Mouse (Mus musculus) liver (tissue): Measurements from ENCODE around the gene Anxa6.

ENCODE experiments used
- DNase-seq: peaks from one replicate; pipeline ENCODE4 v3.0.0-alpha.2; 2020; ENCODE audit warnings: mixed read lengths

Anxa6 gene

DNA sequence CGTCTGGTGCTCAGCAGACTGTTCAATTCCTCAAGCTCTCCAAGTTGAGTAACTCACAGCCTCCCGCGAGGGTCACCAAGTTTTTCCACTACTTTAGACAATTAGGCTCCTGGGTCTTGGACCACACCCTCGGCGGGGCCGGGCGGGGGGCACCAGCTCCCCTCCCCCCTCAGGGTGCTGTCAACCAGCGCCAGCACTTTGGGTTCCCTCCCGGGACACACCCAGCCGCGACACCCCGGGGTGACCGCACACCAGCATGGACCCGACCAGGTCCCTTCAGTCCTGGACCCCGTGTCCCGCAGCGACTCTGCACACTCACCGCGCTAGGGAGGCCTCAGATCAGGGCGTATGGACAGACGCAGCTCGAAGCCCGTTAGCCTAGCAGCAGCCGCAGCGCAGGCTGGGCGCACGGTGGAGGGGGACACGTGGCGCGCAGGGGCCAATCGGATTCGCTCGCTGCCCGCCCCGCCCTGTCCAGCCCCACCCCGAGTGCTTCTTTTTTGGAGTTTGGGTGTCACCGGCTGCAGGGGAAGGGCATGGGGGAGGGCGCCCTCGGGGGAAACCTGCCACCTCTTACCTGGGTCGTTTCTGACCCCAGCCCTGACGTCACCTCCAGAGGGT lies at the start of gene Anxa6:
TSS of gene Anxa6 (minus strand) at position 406 of the 621 bp plus-strand sequence.
- peak; percentile 84 for DNase-seq

DNA sequence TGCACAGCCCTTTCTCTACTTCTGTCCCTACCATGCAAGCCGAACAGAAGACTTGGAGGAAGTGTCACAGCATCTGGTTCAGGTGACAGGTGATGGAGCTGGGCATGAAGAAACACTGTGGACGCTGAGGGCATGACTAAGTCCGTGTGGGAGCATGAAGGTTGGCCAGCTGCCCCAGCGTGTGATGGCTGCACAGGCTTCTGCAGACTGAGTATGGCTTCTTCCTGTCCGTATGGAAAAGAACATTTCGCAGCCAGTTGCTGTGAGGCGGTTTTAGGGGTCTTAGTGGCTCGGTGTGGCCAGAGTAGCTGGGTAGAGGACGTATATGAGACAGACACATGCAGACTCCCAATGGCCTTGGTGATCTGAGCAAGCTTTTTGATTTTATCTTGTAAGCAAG lies 48.0 kb upstream of the Anxa6 start:
- DNase-seq, result no peak

GRCm38 (mm10) chr11:55079180-55079579 lies 45.9 kb upstream of the Anxa6 start:
- no peak for DNase-seq

- DNase-seq, result no peak
Measured at GRCm38 (mm10) chr11:55078502-55078901, 45.3 kb upstream of the Anxa6 start.

DNA sequence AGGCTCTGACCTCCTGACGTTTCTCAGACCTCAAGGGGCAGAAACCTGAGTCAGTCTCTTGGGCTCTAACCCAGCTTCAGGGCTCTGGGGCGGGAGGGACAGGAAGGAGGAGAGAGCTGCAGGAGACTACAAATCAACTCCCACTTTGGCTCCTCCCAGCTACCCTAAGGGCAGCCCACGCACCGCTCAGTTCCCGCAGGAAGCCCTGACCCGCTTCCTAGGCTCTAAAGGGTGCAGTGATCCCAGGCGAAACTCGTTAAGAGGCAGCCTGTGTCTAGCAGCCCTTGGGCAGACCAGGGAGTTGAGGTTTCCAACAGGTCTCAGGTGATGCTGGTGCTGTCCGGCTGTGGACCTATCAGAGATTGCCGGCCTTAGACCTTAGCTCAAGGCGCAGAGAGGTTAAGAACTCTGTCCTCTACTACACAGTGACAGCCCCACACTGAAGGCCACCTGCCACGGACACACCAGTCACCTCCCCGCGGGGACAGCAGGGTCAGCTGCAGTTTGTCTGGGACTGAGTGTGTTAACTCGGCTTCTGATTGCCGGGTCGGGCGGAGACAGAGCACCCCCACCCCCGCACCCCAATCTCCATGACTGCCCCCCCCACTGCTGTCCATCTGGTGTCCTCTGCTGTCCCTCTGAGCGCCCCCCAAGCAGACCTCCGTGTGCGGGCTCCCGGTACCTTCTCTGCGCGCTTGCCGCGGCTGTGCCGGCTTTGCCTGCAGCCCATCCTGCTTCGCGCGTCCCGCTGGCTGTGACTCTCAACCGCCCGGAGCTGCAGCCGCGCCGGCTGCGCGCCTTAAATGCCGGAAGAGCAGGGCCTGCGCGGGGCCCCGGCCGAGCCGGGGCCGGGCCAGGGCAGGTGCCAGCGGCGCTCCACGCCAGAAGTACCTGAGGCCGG lies 44.3 kb upstream of the Anxa6 start, which contains the start of gene Ccdc69:
TSS of gene Ccdc69 (minus strand) at position 801 of the 901 bp plus-strand sequence.
- DNase-seq, result peak; percentile 54

- no peak for DNase-seq
Measured at GRCm38 (mm10) chr11:55076234-55076633, 43.0 kb upstream of the Anxa6 start.

- DNase-seq, result no peak
Measured at GRCm38 (mm10) chr11:55075602-55076001, 42.4 kb upstream of the Anxa6 start.

DNA sequence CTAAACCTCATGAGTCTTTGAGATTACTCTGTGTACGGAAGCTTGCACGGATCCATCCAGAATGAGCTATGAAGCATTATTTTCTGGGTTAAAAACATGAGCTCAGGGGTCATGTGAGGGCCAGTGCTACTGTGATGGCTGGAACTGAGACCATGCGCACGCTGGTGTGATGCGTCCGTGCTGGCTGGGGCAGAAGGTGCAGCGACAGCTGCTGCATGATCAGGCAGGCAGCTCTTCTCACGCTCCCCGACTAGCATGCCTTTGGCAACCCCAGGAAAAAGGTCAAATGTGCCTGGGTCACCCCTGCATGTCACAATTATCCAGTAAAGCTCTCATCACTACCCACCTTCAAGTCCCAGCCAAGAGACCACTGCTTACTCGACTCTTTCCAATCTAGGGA lies 39.9 kb upstream of the Anxa6 start:
- no peak for DNase-seq

DNA sequence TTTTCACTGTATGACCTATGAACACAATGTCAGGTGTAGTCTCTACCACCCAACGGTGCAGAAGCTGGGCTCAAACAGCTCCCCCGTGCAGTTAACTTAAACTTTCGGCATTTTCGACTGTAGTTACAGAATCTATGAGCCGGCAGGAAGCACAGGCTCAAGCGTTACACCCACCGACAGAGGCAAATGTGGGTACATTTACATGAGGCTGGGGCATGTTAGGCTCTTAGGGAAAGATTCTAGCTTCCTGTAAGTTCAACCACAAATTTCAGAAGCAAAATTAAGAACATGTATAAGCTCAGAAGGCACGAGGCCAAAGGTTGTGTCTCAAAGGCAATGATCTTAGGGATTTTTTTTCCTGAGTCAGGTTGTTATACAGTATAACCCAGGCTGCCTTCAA lies 39.2 kb upstream of the Anxa6 start:
- DNase-seq, result no peak

GRCm38 (mm10) chr11:55071344-55071743 lies 38.1 kb upstream of the Anxa6 start:
- DNase-seq, result no peak

- no peak for DNase-seq
Measured at GRCm38 (mm10) chr11:55069023-55069422, 35.8 kb upstream of the Anxa6 start.

GRCm38 (mm10) chr11:55066921-55067320 lies 33.7 kb upstream of the Anxa6 start:
- DNase-seq, result no peak

GRCm38 (mm10) chr11:55062856-55063255 lies 29.6 kb upstream of the Anxa6 start:
- DNase-seq, result no peak

DNA sequence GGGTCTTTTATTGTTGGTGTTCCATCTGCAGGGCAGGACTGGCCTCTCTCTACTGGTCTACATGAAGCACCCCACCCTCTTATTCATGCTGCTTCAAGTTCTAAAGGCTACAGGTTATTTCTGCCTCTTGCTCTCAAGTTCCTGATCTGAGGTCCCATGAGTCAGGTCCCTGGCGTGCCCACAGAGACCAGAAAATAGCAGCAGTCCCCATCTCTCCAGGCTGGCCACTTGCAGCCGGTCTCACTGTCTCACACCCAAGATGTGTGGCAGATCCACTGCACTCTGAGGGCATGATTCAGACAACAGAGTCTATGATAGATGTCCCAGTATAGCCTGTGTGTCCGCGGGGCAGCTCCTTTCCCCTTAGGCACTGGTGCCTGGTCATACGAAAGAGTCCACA lies 27.6 kb upstream of the Anxa6 start:
- DNase-seq, result no peak

DNA sequence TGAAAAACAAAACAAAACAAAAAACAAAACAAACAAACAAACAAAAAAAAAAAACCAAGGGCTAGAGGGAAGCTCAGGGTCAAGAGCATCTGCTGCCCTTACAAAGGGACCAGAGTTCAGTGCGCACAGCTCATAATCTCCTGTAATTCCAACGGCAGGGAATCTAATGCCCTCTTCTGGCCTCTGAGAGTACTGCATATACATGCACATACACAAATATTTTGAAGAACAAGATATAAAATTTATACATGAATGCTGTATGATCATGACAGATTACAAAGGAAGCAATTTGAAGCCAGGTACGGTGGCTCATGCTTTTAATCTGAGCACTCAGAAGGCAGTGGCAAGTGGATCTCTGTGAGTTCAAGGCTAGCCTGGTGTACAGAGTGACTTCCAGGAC lies 24.3 kb upstream of the Anxa6 start:
- no peak for DNase-seq

DNA sequence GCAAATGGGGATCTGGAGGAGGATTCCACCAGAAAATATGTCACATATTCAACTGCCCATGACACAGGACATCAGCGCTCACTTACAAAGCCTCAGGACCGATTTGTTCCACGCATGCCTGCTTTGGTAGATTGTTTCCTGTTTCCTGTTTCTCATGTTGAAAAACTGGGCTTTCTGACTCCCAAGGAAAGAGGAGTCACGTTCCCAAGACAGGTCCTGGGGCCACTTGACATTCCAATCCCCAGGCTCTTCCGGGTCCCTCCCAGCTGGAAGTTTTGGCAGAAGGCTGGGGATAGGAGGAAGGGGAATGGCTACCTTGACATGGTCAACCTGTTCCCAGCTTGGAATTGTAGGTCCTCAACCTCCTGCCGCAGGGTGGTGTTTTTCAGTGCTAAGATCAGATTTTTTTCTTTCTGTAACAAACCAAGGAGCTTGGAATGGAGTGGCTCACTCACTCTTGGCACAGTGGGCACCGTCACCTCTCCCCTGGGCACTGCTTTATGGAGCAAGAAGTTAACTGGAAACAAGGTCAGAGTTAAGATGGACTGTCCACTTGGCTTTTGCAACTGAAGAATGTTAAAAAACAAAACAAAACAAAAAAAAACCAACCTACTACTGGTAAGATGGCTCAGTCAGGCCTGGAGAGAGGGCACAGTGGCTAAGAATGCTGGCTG lies 17.7 kb upstream of the Anxa6 start:
- DNase-seq, result no peak

DNA sequence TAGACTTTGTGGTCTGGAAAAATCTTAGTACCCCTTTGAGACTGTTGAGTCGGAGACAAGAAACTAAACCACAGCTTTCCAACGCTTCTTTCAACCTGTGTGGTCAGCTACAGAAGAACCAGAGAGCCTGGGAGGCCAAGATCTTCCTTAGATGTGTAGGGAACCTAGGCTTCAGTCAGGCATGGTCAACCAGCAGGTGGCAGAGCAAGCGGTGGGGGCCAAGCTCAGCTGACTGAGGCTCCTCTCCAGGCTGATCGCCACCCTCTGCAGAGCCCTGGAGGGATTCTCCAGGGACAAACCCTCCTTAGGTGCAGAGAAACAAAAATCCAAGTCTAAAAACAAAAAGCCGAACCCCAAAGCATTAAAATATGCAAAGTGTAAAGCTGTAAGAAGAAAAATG lies 13.4 kb upstream of the Anxa6 start:
- DNase-seq, result peak; percentile 26

GRCm38 (mm10) chr11:55041348-55041747 lies 8.1 kb upstream of the Anxa6 start:
- DNase-seq, result no peak

GRCm38 (mm10) chr11:55039591-55039990 lies 6.3 kb upstream of the Anxa6 start:
- peak; percentile 70 for DNase-seq

DNA sequence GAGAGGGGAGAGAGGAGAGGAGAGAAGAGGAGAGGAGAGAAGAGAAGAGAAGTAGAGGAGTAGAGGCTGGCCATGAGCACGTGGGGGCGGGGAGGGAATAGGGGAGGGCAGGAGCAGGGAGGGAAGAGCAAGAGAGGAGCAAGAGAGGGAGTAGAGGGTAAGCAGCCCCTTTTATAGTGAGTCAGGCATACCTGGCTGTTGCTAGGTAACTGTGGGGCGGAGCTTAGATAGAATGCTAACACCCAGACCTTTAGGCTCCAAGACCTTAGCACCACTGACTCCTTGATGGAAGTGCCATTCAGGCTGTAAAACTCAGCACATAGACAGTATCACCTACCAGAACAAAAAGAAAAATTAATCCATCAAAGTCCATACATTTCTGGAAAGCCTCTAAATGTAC lies 3.4 kb upstream of the Anxa6 start:
- no peak for DNase-seq

DNA sequence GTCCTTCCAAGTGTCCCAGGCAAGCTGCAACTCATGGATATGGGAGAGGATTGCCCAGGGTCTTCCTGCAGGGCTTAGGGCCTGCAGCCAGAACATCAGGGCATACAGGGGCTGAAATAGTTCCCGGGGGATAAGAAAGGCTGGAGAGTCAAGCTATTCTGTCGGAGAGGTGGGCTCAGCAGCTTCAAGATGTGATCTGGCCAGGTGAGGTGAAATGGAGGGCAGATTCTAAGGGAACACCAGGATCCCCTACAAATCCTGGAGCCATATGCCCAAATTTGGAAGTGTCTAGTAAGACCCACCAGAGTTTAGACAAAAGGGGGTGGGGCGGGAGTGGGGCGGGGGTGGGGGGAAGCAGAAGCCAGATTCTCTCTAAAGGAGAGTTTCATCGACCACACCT lies 959 bp downstream of the Anxa6 start:
- DNase-seq, result no peak

- DNase-seq, result no peak
Measured at GRCm38 (mm10) chr11:55031991-55032280, 1.3 kb downstream of the Anxa6 start.

GRCm38 (mm10) chr11:55031211-55031990 lies 1.8 kb downstream of the Anxa6 start:
- no peak for DNase-seq
